Mouse (Mus musculus): ENCODE data around the gene Pikfyve.

The Pikfyve gene

GRCm38 (mm10) chr1:65178126-65178901, 8.2 kb upstream of the Pikfyve start:
- Histone ChIP-seq H3K36me3 (ENCODE audit: insufficient read depth, low read length) (peaks cover 22% of the 10 kb centered on the region), H3K4me3 (replicated peaks; ENCODE audit: low read length) (peak overlapping the region; percentile 94), H3K4me1 (replicated peaks; ENCODE audit: low read depth, low read length) (peaks cover 13% of the 10 kb centered on the region), H3K27me3 (ENCODE audit: insufficient read depth, low read length) (no peaks in the 10 kb centered on the region), H3K9me3 (ENCODE audit: low read length) (no peaks in the 10 kb centered on the region; the same call in 1 of the 2 replicates)
- no peak for TF ChIP-seq POU5F1 (IDR thresholded peaks at IDR 0.05; ENCODE audit: borderline replicate concordance, low read length)
- peak; percentile 48 for TF ChIP-seq CTCF (conservative IDR thresholded peaks at IDR 0.05; ENCODE audit: low read length)
- TF ChIP-seq NANOG (IDR thresholded peaks at IDR 0.05; ENCODE audit: borderline replicate concordance, low read length): no peak

- Histone ChIP-seq H3K27me3 (ENCODE audit: insufficient read depth, low read length) (no peaks in the 10 kb centered on the region), H3K4me1 (replicated peaks; ENCODE audit: low read depth, low read length) (peaks cover 13% of the 10 kb centered on the region), H3K36me3 (ENCODE audit: insufficient read depth, low read length) (peaks cover 16% of the 10 kb centered on the region), H3K4me3 (replicated peaks; ENCODE audit: low read length) (peak overlapping the region; percentile 94), H3K9me3 (ENCODE audit: low read length) (no peaks in the 10 kb centered on the region; the same call in 1 of the 2 replicates)
- no peak for TF ChIP-seq NANOG (IDR thresholded peaks at IDR 0.05; ENCODE audit: borderline replicate concordance, low read length)
- TF ChIP-seq CTCF (conservative IDR thresholded peaks at IDR 0.05; ENCODE audit: low read length): peak; percentile 51
Observed at GRCm38 (mm10) chr1:65178902-65179432, 7.5 kb upstream of the Pikfyve start.

- Histone ChIP-seq H3K4me3 (replicated peaks; ENCODE audit: low read length) (peak overlapping the region; percentile 94), H3K9me3 (ENCODE audit: low read length) (no peaks in the 10 kb centered on the region), H3K27me3 (ENCODE audit: insufficient read depth, low read length) (no peaks in the 10 kb centered on the region), H3K4me1 (replicated peaks; ENCODE audit: low read depth, low read length) (peaks cover 14% of the 10 kb centered on the region), H3K36me3 (ENCODE audit: insufficient read depth, low read length) (peaks cover 8% of the 10 kb centered on the region)
- TF ChIP-seq POU5F1 (IDR thresholded peaks at IDR 0.05; ENCODE audit: borderline replicate concordance, low read length): no peak
- TF ChIP-seq CTCF (conservative IDR thresholded peaks at IDR 0.05; ENCODE audit: low read length): peak; percentile 69
- no peak for TF ChIP-seq NANOG (IDR thresholded peaks at IDR 0.05; ENCODE audit: borderline replicate concordance, low read length)
Observed at GRCm38 (mm10) chr1:65179634-65180249, 6.7 kb upstream of the Pikfyve start.

GRCm38 (mm10) chr1:65181459-65181858, 5.0 kb upstream of the Pikfyve start:
- no peaks in the 10 kb centered on the region for H3K36me3 ChIP-seq (ENCODE audit: insufficient read depth, low read length)
- TF ChIP-seq CTCF (conservative IDR thresholded peaks at IDR 0.05; ENCODE audit: low read length): no peak
- no peak for TF ChIP-seq NANOG (IDR thresholded peaks at IDR 0.05; ENCODE audit: borderline replicate concordance, low read length)
- TF ChIP-seq POU5F1 (IDR thresholded peaks at IDR 0.05; ENCODE audit: borderline replicate concordance, low read length): no peak
- H3K4me1 ChIP-seq (replicated peaks; ENCODE audit: low read depth, low read length): peaks cover 24% of the 10 kb centered on the region
- no peak overlapping the region for H3K4me3 ChIP-seq (replicated peaks; ENCODE audit: low read length)
- no peaks in the 10 kb centered on the region for H3K27me3 ChIP-seq (ENCODE audit: insufficient read depth, low read length)
- H3K9me3 ChIP-seq (ENCODE audit: low read length): no peaks in the 10 kb centered on the region

GRCm38 (mm10) chr1:65183994-65184393, 2.5 kb upstream of the Pikfyve start:
- Histone ChIP-seq H3K27me3 (ENCODE audit: insufficient read depth, low read length) (no peaks in the 10 kb centered on the region), H3K4me3 (replicated peaks; ENCODE audit: low read length) (no peak overlapping the region), H3K4me1 (replicated peaks; ENCODE audit: low read depth, low read length) (peaks cover 29% of the 10 kb centered on the region), H3K9me3 (ENCODE audit: low read length) (no peaks in the 10 kb centered on the region), H3K36me3 (ENCODE audit: insufficient read depth, low read length) (no peaks in the 10 kb centered on the region)
- TF ChIP-seq POU5F1 (IDR thresholded peaks at IDR 0.05; ENCODE audit: borderline replicate concordance, low read length) (no peak), NANOG (IDR thresholded peaks at IDR 0.05; ENCODE audit: borderline replicate concordance, low read length) (no peak), CTCF (conservative IDR thresholded peaks at IDR 0.05; ENCODE audit: low read length) (no peak)

- peaks cover under 1% of the 10 kb centered on the region; the same call in 1 of the 2 replicates for H3K36me3 ChIP-seq (ENCODE audit: insufficient read depth, low read length)
- TF ChIP-seq POU5F1 (IDR thresholded peaks at IDR 0.05; ENCODE audit: borderline replicate concordance, low read length): no peak
- no peak for TF ChIP-seq NANOG (IDR thresholded peaks at IDR 0.05; ENCODE audit: borderline replicate concordance, low read length)
- no peak for TF ChIP-seq CTCF (conservative IDR thresholded peaks at IDR 0.05; ENCODE audit: low read length)
- no peaks in the 10 kb centered on the region for H3K27me3 ChIP-seq (ENCODE audit: insufficient read depth, low read length)
- no peak overlapping the region for H3K4me3 ChIP-seq (replicated peaks; ENCODE audit: low read length)
- H3K9me3 ChIP-seq (ENCODE audit: low read length): no peaks in the 10 kb centered on the region
- H3K4me1 ChIP-seq (replicated peaks; ENCODE audit: low read depth, low read length): peaks cover 28% of the 10 kb centered on the region
Observed at GRCm38 (mm10) chr1:65185011-65185410, 1.5 kb upstream of the Pikfyve start.

- no peaks in the 10 kb centered on the region for H3K9me3 ChIP-seq (ENCODE audit: low read length)
- peaks cover 28% of the 10 kb centered on the region for H3K4me1 ChIP-seq (replicated peaks; ENCODE audit: low read depth, low read length)
- H3K36me3 ChIP-seq (ENCODE audit: insufficient read depth, low read length): peaks cover 7% of the 10 kb centered on the region
- H3K27me3 ChIP-seq (ENCODE audit: insufficient read depth, low read length): no peaks in the 10 kb centered on the region
- TF ChIP-seq POU5F1 (IDR thresholded peaks at IDR 0.05; ENCODE audit: borderline replicate concordance, low read length) (no peak), CTCF (conservative IDR thresholded peaks at IDR 0.05; ENCODE audit: low read length) (peak; percentile 17)
- H3K4me3 ChIP-seq (replicated peaks; ENCODE audit: low read length): peak overlapping the region; percentile 98
Observed at GRCm38 (mm10) chr1:65185524-65186205, 818 bp upstream of the Pikfyve start.

GRCm38 (mm10) chr1:65187074-65187430, 569 bp downstream of the Pikfyve start:
- Histone ChIP-seq H3K4me1 (replicated peaks; ENCODE audit: low read depth, low read length) (peaks cover 28% of the 10 kb centered on the region), H3K27me3 (ENCODE audit: insufficient read depth, low read length) (no peaks in the 10 kb centered on the region), H3K4me3 (replicated peaks; ENCODE audit: low read length) (peak overlapping the region; percentile 98), H3K36me3 (ENCODE audit: insufficient read depth, low read length) (peaks cover 19% of the 10 kb centered on the region), H3K9me3 (ENCODE audit: low read length) (no peaks in the 10 kb centered on the region)
- TF ChIP-seq POU5F1 (IDR thresholded peaks at IDR 0.05; ENCODE audit: borderline replicate concordance, low read length) (no peak), NANOG (IDR thresholded peaks at IDR 0.05; ENCODE audit: borderline replicate concordance, low read length) (no peak), CTCF (conservative IDR thresholded peaks at IDR 0.05; ENCODE audit: low read length) (no peak)
